22 mouse cellular contexts compared by ENCODE assay signal in the genomic region with DNA sequence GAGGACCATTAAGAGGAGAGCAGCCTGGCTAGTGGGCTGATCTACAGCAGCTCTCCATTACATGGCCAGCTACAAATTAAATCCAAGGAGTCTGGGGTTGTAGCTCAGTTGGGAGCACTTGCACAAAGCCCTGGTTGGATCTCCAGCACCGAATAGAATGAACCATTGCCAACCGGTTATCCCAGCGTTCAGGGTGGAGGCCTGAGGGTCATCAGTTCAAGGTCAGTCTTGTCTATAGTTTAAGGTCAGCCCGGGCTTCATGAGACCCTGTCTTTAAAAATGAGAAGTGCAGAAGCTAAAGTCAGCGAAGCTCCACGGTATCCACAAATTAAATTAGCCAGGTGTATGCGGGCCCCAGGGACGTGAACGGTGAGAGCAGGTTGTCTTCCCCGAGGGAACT. TPM values are rescaled to one million over a fixed set of nuclear protein-coding genes. Genes with fewer than 3 reads are reported as not detected.
"Had no signal": no experiment of that assay in that cellular context is flagged by ENCODE, and none has a peak within 500 bp of the region (broad histone marks: within the 10 kb centered on the region; RNA-seq: fewer than 3 reads in every experiment).

No protein-coding gene starts in this region.

- H3K4me1 ChIP-seq: midbrain, embryonic 13.5 days; midbrain, embryonic 15.5 days; neural tube, embryonic 13.5 days; stomach, embryonic 15.5 days had no signal

- H3K27me3 ChIP-seq: lung, embryonic 15.5 days; stomach, embryonic 15.5 days had no signal

- H3K36me3 ChIP-seq: liver, embryonic 15.5 days; lung, embryonic 15.5 days; midbrain, embryonic 13.5 days; midbrain, embryonic 15.5 days; neural tube, embryonic 13.5 days; neural tube, embryonic 15.5 days; stomach, embryonic 15.5 days had no signal

- H3K27ac ChIP-seq: liver, embryonic 15.5 days; lung, embryonic 15.5 days; macrophage; midbrain, embryonic 13.5 days; midbrain, embryonic 15.5 days; neural tube, embryonic 13.5 days; neural tube, embryonic 15.5 days; stomach, embryonic 15.5 days; stomach, postnatal 0 days had no signal

- DNase-seq: liver, postnatal 0 days; lung, adult 2 months; lung, postnatal 14 days; lung, postnatal 36 days; retina, postnatal 1 day; right cerebral cortex, adult 18-20 months; thymus, adult 2 months; thymus, postnatal 25 days; thymus, postnatal 4 days had no signal

- H3K4me3 ChIP-seq: liver, embryonic 15.5 days; lung, embryonic 15.5 days; midbrain, embryonic 13.5 days; midbrain, embryonic 15.5 days; myocyte; neural tube, embryonic 13.5 days; neural tube, embryonic 15.5 days; stomach, embryonic 15.5 days had no signal

RNA-seq across cellular contexts. Expression of a gene that starts 11.6 kb away (rescaled TPM):
- total RNA-seq: megakaryocyte progenitor cell, adult 5-6 weeks; midbrain, postnatal 0 days had no signal
- polyA plus RNA-seq: liver, embryonic 15.5 days; liver, postnatal 0 days; midbrain, embryonic 15.5 days; midbrain, postnatal 0 days; myocyte; neural tube, embryonic 15.5 days; spleen, adult 2 months had no signal
